Mouse (Mus musculus) left cerebral cortex, postnatal 36 days (tissue): ENCODE results near the gene Slc22a15. TPM values are rescaled to one million over a fixed set of nuclear protein-coding genes. Genes with fewer than 3 reads are reported as not detected.
A peak's percentile ranks its signal among the peaks of the same experiment; 100 is the strongest.

Source experiments
- DNase-seq, 2 experiments: peaks; one replicate each; pipeline ENCODE4 v3.0.0; 2021 to 2022; ENCODE audit warnings: low spot score in 2 of 2, mixed read lengths in 1 of 2
- intact Hi-C: fragments of 180-260 bp; cut with DNase I; formaldehyde crosslinking; loops from one replicate; pipeline ENCODE4 v1.15.1; 2025
- total RNA-seq, 2 experiments: library from RNA; stranded (reverse); gene quantifications; 2 replicates each; pipeline ENCODE4 v1.2.3; 2021

Slc22a15 gene
- total RNA-seq, 2 experiments from 2014 or later, result 7.4 to 9.1 TPM

DNA sequence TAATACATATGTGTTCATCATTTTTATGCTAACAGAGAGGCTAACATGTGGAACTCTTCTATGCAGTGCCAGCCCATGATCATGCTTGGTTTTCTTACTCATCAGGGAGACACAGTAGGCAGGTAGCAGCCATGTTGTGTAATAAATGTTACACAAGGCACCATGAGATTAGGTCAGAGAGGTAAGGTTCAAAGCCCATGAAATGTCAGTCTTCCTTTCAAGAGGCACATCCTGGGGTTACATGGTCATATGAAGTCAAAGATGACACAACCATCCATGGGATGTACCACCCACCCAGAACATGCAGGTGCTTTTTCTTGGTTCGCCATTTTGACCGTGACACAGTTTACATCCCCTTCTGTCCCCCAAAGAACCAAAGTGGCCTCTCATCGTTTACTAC lies 5.7 kb downstream of the Slc22a15 start:
- intact Hi-C loops, result no loop called here
- no peak for DNase-seq

- intact Hi-C loops, result no loop called here
- no peak for DNase-seq
Measured at GRCm38 (mm10) chr3:101917665-101918064, 6.6 kb downstream of the Slc22a15 start.

- no peak for DNase-seq
- intact Hi-C loops, result no loop called here
Measured at GRCm38 (mm10) chr3:101916525-101916924, 7.7 kb downstream of the Slc22a15 start.

DNA sequence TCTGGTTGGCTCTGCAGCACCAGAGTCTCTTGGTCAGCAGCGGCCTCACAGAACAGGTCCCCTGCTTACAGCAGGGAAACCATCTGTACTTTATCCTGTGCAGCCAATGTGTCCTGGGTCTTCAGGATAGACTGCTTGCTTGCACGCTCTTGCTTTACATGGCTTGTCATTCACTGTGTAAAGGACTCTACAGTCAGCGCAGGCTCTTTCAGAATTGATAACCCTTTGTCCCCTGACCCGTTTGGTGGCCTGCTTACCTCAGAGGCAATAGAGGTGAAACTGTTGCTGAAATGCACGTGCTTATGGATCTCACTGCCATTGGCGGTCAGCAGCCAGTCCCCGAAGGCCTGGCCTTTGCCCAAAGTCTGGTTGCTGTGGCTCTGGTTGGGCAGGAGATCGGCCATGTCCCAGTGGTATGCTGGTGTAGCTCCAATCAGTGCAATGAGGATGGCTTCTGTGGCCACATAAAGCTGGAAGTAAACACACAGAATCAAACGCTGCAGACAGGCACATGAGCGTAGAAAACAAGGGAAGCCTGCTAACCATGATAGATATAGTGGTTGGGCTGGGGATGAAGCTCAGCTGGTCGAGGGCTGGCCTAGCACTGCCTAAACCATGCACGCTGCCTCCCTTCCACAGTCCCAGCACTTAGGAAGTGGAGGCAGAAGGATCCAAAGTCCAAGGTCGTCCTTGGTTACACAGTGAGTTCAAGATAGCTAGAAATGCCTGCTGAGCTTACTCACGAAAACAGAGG lies 9.0 kb downstream of the Slc22a15 start:
- DNase-seq, result no peak

DNA sequence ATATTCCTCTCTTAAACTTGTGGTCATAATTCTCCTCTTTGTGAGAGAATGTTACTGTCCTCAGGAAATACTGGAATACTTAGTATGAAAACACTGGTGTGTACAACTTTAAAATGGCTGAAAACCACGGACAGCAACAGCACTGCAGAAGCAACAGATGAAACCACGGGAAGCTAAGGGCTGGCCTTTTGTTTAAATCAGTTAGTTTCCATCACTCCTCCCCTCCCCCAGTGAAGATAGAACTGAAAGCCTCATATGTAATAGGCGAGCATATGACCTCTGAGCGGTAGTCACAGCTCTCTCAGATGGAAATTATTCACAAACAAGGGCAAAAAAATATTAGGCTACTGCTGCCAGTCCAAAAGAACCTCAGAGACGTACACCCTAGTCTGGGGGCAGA lies 10.0 kb downstream of the Slc22a15 start:
- intact Hi-C loops, result no loop called here
- DNase-seq, result no peak

More for the DNA sequence above, 9.0 kb downstream of the Slc22a15 start:
- intact Hi-C loops, result no loop called here

- DNase-seq, result no peak
- intact Hi-C loops, result no loop called here
Measured at GRCm38 (mm10) chr3:101912041-101912440, 12.2 kb downstream of the Slc22a15 start.

- intact Hi-C loops, result no loop called here
- no peak for DNase-seq
Measured at GRCm38 (mm10) chr3:101907049-101907448, 17.2 kb downstream of the Slc22a15 start.

DNA sequence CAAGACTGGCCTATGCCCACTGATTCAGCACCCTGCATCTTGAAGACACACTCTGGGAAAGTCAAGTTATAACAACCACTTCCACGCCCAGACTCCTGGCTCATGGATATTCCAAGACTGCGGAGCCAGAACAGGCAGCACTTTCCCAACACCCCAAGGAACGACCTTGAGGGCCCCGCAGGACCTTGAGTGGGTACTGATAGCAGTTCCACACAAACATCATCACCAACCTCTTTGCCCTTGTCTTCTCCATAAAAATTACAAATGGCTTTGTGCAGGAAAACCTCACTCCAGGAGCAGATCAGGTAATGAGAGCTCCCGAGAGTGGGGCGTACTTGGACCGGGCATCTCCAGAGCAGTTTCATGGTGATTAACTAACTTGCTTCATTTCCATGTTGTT lies 19.5 kb downstream of the Slc22a15 start:
- intact Hi-C loops, result no loop called here
- DNase-seq, result no peak

DNA sequence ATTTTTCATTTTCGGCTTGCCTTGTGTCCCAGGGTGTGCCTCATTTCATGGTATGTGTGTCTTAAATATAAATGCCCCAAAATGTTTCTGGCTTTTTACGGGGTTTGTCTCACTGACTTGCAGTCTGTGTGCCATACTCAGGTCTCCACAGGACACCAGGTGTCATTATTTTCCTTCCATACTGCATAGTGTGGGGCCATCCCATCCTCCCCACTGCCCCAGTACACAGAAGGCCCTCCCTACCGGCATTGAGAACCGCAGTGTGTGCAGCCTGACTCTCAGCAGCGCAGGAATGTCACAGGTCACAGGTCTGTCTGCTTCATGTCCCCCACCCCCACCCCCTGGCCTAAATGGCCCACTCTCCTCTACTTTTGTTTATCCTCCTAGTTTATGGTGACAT lies 21.2 kb downstream of the Slc22a15 start:
- intact Hi-C loops, result no loop called here
- no peak for DNase-seq

DNA sequence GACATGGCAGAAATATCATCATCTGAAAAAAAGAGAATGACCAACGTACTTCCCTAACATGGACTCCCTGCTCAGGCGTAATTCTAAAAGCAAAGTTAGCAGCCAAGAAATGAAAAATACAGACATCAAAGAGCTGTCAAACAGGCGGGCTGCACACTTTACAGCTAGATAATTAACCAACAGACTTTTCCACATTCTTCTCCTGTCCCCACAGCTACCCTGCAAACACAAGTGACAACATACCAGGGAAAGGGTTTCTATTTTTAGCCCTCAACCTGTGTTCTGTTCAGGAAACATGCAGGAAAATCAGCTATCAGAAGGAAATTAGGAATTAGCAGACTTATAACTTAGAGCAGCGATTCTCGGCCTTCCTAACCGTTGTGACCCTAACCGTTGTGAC lies 21.9 kb downstream of the Slc22a15 start:
- intact Hi-C loops, result no loop called here
- no peak for DNase-seq

DNA sequence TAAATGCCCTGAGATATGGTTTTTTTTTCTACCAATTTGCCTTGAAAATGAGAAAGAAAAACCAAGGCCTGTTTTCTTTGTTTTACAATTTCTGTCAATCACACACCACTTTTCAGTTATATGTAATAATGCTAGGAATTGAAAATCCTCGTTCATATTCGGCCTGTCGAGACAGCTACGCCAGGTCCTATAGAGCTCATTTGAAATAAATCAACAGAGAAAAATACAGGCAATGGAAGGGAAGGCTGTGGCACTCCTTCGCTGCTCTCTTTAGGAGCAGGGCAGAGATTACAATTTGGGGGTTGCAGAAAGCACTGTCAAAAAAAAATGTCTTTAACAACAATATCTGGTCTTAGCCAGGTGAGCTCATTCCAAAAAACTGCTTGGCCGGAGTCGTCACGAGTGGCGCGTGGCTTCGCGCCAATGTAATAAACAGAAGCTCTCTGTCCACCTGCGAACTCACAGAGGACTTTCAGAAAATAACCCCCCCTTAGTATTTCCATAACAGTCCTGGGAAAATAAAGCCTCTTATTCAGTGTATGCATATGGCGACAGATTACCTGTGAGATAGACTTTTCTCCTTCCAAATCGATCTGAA lies 26.8 kb downstream of the Slc22a15 start:
- intact Hi-C loops, result loop anchor here (5.0 kb wide), 1 partner anchor 165 kb away; no protein-coding TSS in a partner anchor
- no peak for DNase-seq

DNA sequence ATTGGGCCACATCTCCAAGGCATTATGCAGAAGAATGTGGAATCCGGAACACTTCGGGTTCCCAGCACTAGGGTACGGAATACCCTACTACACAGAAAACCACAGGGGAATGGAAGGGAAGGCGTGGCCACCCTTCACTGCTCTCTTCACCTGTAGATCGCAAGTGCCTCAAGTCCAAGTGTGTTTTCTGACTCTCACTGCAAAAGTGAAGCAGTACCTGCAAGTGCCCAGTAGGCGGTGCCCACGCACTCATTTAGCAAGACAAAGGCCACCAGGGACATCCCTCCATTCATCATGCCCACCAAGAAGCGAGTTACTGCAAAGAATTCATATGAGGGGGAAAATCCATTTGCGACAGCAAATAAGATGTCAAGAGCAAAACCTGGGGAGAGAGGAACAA lies 27.4 kb downstream of the Slc22a15 start:
- intact Hi-C loops, result loop anchor here (5.0 kb wide), 1 partner anchor 165 kb away; no protein-coding TSS in a partner anchor
- peak; percentile 35 to 44 for DNase-seq

GRCm38 (mm10) chr3:101895376-101895910 lies 28.8 kb downstream of the Slc22a15 start:
- intact Hi-C loops, result loop anchor here (5.0 kb wide), 1 partner anchor 167 kb away; no protein-coding TSS in a partner anchor

DNA sequence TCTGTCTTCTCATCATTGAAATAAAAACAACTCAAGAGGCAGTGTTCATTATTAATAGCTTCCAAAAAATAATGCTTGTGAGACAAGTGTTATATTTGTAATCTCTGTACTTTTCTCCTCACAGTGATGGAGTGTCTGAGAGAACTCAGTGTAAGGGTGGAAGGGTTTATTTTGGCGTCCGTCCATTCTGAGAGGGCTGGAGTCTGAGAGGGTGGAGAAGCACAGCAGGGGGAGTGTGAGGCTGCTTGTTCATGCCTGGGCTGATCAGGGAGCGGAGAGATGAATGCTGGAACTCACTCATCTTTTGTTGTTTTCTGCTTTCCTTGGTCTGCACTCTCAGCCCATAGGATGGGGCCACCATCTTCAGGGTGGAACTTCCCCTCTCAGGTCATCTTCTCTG lies 38.7 kb downstream of the Slc22a15 start:
- DNase-seq, result no peak
- intact Hi-C loops, result loop anchor here (10.0 kb wide), 1 partner anchor 359 kb away; no protein-coding TSS in a partner anchor

More at GRCm38 (mm10) chr3:101895376-101895910, 28.8 kb downstream of the Slc22a15 start:
- DNase-seq, result no peak

DNA sequence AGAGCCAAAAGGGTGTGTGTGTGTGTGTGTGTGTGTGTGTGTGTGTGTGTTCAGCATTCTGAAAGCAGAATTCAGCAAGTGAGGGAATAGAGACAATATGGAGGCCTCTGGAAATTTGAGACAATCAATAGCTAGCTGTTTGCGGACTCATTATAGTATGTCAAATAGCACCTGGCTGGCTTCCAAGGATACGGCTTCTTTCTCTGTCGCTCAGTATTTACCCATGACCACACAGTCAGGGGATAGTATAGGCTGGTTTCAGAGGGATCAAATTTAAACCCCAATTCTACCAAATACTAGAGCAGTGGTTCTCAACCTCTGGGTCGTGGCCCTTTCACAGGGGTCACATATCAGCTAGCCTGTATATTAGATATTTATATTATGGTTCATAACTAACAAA lies 39.2 kb downstream of the Slc22a15 start:
- no peak for DNase-seq
- intact Hi-C loops, result loop anchor here (10.0 kb wide), 1 partner anchor 360 kb away; no protein-coding TSS in a partner anchor

DNA sequence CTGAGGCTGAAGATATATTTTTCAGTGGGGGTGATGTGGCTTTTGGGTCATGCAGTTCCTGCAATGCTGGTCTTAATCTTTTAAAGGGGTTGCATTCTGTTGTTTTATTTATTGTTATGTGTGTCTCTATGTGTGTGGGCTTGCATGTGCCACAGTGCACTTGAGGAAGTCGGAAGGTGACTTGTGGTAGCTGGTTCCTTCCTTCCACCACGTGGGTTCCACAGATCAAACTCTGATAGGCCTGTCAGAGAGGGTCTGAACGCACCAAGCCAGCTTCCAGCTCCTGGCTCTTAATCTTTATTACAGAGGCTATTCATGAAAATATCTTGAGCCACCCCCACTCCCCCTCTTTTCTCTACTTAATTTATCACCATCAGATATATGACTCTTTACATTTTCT lies 40.4 kb downstream of the Slc22a15 start:
- no peak for DNase-seq
- intact Hi-C loops, result loop anchor here (10.0 kb wide), 1 partner anchor 361 kb away; no protein-coding TSS in a partner anchor

- intact Hi-C loops, result loop anchor here (10.0 kb wide), 1 partner anchor 363 kb away; no protein-coding TSS in a partner anchor
- DNase-seq, result no peak
Measured at GRCm38 (mm10) chr3:101881721-101882120, 42.5 kb downstream of the Slc22a15 start.

DNA sequence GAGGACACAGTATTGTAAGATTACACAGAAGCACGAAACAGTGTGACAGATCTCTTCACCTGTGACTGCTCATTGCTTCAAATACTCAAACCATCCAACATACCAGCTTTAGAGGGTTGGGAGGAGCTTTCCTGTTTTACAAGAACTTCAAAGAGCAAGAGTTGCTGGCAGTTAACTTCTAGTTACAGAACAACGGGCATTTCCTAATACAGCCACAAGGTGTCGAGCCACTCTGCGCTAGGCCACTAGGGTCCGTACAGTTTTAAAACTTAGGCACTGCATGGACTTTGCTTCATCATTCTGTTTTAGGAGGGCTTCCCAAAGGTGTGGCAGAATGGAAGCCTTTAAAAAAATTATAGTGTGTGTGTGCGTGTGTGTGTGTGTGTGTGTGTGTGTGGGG lies 43.4 kb downstream of the Slc22a15 start:
- no peak for DNase-seq
- intact Hi-C loops, result loop anchor here (10.0 kb wide), 1 partner anchor 364 kb away; no protein-coding TSS in a partner anchor

- intact Hi-C loops, result no loop called here
Measured at GRCm38 (mm10) chr3:101878136-101878535, 46.1 kb downstream of the Slc22a15 start.

DNA sequence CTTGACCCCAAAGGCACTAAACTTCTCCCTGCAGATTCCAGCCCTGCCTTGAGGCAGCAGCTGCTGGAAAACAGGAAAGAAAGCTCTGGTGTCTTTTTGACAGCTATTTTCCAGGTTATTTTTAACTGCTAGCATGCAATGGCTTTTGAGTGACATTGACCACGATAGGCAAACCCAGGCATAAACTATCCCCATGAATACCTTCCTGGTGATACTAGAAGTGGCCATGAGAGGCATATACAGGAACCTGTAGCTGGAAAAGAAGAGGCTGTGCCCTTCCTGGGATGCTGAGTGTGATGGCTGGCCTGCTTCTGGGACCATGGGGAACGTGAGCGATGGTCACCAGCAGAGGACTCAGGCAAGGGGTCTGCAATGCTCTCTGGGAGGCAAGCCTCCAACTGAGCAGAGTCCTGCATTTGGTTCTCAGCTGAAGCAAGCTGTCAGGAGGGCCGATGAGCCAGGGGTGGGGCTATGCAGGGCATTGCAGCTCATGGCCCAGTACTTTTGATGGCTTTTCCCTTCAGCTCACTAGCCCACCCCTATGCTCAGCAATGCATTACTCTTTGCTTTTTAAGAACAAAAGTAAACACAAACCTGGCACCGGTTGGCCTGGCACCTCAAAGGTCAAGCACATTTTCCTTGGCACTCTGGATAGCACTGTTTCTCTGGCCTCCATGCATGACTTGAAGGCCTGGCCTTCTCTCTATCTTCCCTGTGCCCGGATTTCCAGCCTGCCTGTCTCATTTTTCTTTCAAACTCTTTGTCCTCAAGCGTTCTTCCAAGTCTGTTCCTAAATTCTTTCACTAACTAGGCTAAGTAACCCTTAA lies 47.6 kb downstream of the Slc22a15 start:
- DNase-seq, result no peak
- intact Hi-C loops, result no loop called here

More at GRCm38 (mm10) chr3:101878136-101878535, 46.1 kb downstream of the Slc22a15 start:
- DNase-seq, result no peak
